Mouse (Mus musculus) brain, embryonic 14.5 days (tissue): ENCODE measurements around the gene Zfp518b.

Experiments used
- CTCF ChIP-seq: fragments of 200-500 bp; IDR thresholded peaks from 2 replicates; pipeline ENCODE4 v1.5.1; 2012; ENCODE audit warnings: inconsistent platforms, mild to moderate bottlenecking, moderate library complexity, borderline replicate concordance; ENCODE audit not compliant: insufficient read depth, insufficient read length; ENCODE audit errors: extremely low read depth
- POLR2A ChIP-seq: fragments of 200-500 bp; IDR thresholded peaks from 2 replicates; pipeline ENCODE4 v1.6.1; 2012; ENCODE audit warnings: mild to moderate bottlenecking, inconsistent platforms, borderline replicate concordance; ENCODE audit not compliant: poor library complexity, insufficient read depth, insufficient read length, severe bottlenecking; ENCODE audit errors: extremely low read depth

- no peak for TF ChIP-seq CTCF
- TF ChIP-seq POLR2A, result no peak
Measured at GRCm38 (mm10) chr5:38641526-38641925, 43.1 kb downstream of the Zfp518b start.
